Mouse (Mus musculus): Measurements from ENCODE around the gene Ppp1r1a.

Gene Ppp1r1a

DNA sequence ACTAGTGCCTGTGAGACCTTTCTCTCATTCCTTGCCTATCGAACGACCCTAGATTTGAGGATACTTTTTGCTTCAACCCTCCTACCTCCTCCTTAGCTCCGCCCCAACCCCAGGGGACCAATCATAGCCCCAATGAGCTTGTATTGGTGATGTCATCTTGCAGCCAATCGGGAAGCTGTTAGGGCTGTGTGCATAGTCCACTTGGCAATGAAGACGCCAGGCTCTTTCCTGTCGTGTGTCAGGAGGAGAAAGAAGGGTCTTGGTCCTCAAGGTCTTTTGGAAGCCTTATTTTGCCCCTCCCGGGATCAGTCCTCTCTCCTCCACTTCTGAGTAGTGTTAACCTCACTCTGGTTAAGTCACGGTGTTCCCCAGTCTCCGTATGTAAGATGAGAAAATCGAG lies 23.7 kb downstream of the Ppp1r1a start:
- DNase-seq (ENCODE audit: low spot score in 2 of 2), result peak; percentile 63 to 77

DNA sequence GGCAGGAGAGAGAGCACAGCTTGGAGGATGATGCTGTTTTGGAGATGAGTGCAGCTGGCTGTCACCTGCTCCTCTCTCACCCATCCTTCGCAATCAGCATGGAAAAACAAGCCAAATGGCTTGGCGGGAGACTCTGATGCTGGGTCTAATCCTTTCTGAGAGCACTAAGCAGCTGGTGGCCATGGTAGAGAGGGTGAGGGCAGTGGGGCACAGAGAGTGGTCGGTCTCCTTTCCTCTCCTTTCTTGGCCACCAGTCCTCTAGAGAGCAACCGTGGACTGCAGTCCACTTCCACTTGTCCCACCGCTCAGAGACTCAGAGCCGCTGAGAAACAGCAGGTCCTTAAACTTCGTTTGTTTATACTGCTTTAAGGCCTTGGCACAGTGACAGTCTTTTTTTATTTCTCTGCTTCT lies 24.2 kb downstream of the Ppp1r1a start:
- no peak for DNase-seq (ENCODE audit: low spot score in 2 of 2)

DNA sequence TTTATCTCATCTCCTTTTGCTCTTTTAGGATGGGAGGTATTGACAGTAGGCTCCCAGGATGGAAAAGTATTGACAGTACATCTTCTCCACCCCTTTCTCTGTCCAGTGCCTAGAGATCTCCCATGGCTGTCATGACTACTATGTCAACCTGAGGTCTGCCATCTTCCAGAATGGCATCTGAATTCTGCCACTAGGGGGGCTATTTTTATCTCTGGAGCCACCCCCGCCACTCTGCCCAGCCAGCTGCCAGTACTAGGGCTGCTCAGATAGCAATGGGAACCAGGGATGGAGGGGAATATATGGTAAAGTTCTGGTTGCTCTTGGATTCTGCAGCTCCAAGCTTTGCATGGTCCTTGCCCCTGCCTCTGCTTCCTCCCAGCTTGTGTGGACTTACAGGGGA lies 26.2 kb downstream of the Ppp1r1a start:
- DNase-seq (ENCODE audit: low spot score in 2 of 2), result no peak

DNA sequence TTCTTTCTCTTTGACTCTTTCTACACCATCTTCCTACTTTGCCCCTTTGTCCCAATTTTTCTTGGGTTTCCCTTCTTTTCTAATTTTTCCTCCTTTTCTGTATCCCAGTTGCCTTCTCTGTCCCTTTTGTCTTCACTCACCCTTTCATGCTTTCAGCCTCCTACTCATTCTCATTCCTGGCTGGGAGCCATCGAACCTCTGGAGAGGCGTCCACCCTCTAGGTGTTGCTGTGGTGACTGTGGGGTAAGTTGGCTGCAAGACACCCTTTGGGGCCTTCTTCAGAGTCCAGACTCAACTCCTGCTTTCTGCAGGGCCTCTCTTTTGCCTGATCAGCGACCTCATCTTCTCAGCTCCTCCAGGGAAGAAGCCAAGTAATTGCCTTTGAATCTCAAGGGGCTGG lies 28.5 kb downstream of the Ppp1r1a start:
- no peak for DNase-seq (ENCODE audit: low spot score in 2 of 2)

DNA sequence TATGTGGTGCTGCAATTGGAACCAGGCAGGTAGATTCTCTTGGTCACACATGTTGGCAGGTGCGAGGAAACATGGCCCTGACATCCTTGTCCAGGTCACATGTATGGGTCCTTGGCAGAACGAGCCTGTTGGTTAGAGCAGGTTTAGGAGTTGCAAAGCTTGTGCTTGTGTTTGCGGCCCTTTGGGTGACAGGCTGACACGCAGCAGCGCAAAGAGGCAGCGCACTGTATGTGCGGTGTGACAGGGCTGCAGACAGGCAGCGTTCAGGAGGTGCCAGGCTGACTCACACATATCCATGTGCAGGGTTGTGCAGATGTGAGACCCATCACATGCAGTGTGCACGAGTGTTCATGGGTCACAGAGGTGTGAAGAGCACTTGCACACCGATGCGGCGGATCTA lies 34.1 kb downstream of the Ppp1r1a start:
- DNase-seq (ENCODE audit: low spot score in 2 of 2), result no peak

DNA sequence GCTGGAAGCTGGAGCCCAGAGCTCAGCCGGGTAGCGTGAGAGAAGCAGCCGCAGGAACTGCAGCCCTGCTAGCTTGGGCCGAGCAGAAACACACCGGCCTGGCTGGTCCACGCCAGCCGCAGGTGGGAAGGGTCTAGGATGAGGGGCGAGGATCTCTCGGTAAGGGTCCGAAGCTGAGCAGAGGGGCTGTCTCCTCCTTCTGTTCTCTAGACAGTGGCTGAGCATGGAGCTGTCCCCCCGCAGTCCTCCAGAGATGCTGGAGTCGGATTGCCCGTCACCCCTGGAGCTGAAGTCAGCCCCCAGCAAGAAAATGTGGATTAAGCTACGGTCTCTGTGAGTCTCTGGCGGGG lies 34.6 kb downstream of the Ppp1r1a start:
- DNase-seq (ENCODE audit: low spot score in 2 of 2), result no peak

DNA sequence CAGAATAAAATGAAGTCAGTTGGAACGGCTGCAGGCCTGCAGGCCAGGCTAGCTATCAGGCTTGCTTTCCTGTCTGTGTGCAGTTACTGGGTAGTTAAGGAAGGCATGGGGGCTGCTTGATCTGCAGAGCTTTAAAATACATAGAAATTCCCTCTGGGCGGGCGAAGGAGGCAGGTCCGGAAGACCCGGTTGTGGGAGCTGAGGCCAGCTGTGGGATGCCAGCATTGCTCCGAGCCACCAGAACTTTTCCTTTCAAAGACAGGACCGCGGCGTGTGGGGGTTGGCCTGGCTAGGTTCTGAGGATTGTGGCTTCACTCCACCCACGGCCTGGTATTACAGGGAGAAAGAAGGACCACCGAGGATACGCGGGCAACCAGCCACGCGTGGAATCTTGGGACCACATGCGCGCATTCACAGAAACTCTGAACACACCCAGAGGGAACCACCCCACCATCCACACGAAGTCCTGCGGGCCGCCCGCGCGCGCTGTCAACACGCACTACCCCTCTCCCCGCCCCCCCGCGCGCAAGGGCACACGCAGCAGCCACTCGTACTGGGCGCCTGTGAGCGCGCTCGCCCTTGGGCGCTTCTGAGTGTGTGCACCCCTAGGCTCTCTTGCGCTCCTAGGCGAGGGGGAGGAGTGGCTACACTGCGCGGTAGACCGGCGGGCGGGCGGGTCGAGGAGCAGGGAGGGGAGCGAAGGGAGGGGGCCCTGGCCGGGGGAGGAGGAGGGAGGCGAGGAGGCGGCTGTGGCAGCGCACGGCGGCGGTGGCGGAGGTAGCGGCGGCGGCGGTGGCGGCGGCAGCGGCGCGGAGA lies 35.2 kb downstream of the Ppp1r1a start, which contains the start of gene Pde1b:
Gene Pde1b (plus strand): TSS at position 600 of the 816 bp plus-strand sequence.
- peak; percentile 55 to 59 for DNase-seq (ENCODE audit: low spot score in 2 of 2)

DNA sequence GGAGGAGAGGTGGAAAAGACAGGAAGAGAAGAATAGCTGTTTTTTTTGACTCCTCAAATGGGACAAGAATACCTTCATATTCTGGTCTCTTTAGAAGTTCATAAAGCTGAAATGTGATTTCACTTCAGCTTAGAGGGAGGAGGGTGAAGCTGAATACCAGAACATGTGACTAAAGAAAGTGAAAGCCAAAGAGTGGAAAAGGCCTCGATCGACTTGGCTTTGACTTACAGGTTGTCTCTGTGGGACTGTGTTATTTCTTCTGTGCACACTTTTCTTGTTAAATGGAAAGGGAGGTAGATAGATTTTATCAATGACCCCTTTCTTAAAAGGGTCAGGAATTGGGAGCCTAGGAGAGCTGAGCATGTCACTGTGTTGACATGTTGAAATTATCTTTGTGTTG lies 36.6 kb downstream of the Ppp1r1a start:
- no peak for DNase-seq (ENCODE audit: low spot score in 2 of 2)

DNA sequence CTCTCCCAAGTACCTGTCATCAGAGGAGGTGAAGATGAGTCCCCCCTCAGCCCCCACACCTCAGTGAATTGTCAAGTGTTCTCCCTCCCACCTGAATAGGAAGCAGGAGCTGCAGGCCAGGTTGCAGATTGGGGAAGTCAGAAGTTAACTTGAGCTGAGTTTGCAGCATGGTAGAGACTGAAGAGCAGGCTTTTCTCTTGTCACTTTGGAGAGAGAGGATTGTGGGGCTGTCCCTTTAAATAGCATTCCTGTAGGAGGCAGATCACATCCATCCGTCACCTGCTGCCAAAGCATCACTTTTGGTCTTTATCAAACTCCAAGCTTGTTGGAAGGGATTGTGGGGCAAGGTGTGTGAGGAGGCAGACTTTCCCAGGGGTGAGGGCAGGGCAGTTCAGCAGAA lies 37.1 kb downstream of the Ppp1r1a start:
- no peak for DNase-seq (ENCODE audit: low spot score in 2 of 2)

DNA sequence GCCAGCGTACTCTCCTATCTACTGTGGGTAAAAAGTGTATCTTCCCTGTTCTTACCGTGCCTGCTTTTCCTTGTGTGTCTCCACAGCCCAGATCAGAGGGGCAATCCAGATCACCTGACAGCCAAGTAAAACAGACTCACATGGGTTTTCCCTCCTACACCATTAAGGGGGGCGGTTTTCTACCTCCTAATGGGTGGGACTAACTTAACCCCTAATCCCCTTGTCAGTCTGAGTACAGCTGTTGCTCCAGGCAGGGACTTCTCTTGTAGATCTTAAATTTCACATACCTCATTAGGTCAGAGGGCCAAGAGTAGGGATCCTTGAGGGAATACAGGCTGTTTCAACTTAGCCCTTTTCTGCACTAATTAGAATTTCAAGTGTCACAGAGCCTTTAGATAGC lies 39.6 kb downstream of the Ppp1r1a start:
- DNase-seq (ENCODE audit: low spot score in 2 of 2), result no peak

DNA sequence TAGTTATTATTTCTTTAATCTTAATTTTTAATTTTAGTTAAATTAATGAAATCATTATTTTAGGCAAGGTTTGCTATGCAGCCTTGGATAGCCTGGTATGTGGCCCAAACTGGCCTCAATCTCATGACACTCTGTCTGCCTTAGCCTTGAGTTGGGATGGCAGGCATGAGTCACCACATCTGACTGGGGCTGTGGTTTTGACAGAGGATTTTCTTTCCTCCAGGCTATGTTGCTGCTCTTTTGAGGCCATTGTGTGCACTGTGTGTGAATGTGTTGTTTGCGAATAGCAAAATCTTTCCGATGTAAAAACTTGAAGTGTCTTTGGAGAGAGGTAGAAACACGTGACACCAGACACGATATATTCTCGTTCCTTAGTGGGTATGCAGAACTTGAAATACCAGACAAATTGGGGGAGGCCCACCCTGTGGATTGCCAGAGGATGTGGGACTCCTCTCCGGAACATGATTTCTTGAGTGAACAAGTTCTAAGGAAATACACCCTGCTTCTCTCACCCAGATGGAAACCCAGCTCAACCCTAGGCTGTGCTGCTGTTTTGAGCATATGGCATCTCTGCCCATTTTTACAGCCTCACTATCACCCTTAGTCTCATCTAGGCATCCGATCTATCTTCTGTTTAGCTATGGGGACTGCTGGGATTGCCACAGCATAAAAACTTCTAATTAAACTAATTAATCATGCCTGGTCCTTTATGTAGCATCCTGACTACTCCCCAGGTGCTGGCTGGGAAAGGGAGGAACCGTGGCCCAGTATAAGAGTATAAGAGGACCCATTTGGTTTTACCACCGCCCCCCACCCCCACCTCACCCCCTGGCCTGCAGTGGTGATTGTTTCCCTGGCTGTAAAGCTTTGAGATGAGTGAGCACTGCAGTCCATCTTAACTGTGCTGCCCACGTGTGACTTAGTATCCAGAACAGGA lies 41.3 kb downstream of the Ppp1r1a start:
- DNase-seq (ENCODE audit: low spot score in 2 of 2), result no peak

DNA sequence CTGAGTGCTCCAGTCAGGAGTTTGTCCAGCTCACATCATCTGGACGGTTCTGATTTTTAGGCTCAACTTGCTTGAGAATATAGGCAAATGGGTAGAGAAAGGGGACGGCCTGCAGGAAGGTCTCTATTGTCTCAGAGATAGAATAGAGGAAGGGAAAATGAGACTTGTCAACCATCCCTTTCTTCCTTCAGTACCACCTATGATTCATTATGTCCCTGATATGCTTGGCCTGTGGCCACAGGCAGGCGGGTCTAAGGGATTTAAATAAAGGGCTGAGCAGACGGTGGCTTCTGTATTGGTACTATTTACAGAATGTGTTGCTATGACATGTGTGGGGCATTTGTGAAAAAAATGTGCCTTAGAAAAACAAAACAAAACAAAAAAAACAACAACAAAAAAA lies 49.5 kb downstream of the Ppp1r1a start:
- DNase-seq (ENCODE audit: low spot score in 2 of 2), result no peak

DNA sequence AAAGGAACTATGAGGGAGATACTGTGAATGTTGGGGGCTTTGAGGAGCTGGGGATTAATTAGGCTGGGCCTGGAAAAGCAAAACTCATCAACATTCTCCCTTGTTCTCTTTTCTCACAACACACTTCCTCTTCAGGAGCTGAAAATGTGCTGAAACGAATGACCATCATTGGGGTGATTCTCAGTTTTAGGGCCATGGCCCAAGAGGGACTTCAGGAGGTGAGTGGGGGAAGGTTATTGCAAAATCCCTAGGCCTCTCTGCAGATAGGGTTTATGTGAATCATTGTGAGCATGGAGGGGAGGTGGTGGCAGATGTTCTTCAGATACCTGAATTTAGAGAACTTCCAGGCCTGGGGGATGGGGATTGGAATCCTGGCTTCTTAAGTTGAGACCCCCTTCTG lies 51.1 kb downstream of the Ppp1r1a start:
- no peak for DNase-seq (ENCODE audit: low spot score in 2 of 2)

DNA sequence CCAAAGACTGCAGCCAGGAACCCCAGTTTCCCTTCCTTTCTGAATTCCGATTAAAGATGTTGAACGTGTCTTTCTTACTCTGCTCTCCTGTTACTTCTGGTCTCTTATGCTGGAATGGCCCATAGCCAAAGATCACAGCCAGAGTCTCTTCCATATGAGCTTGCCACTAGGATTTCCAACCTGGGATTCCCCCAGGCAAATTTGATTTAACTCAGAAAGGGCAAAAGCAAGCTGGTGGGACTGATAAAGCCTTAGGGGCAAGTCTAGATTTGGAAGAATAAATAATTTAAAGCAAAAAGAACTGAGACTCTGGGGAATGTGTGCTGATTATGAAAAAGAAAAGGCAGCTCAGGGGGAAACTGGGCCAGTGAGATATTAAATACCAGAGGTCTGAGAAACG lies 52.7 kb downstream of the Ppp1r1a start:
- no peak for DNase-seq (ENCODE audit: low spot score in 2 of 2)

DNA sequence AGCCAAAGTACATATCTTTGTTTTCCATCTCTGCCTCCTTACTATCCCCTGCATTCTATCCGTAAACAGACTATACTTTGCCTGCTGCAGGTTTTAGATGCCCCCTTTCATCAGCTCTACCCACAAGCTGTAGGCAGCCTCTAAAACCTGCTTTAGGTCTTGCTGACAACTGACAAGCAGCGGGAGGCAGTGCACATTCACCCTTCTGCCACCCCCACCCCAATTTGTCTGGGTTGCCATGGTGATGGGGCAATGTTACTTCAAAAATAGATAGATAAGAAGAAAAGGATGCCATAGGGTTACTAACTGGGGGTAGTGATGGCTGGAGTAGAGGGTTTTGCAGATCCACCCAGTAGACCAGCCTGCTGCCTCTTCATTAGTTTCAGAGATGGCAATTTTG lies 53.3 kb downstream of the Ppp1r1a start:
- no peak for DNase-seq (ENCODE audit: low spot score in 2 of 2)

DNA sequence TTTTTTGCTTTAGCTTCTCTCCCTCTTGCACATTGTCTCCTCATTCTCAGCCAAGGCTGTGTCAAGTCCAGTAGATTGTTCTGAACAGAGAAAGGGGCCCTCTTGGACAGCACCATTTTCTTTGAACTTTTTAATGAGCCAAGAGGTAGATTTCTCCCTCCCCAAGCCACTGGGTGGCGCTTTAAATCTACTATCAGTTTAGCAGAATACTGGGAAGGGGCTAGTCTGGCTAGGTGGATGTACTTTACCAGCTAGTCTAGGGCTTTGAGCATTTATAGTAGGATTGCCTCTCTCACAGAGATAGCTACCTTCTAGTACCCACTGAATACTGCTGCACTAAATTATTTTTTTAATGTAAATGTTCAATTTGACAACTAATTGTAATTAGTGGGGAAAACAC lies 55.3 kb downstream of the Ppp1r1a start:
- no peak for DNase-seq (ENCODE audit: low spot score in 2 of 2)
